Mouse (Mus musculus) lung, postnatal 36 days (tissue): ENCODE measurements at regions not wholly inside any gene's neighbourhood (a gene's known extent, or its start where the extent isn't known, plus 50 kb on each side); places are given as distances from the start of the nearest gene placed in this dataset.
"Not testable (repeated sequence)": the region's sequence is repeated elsewhere in the genome, so short reads cannot be mapped to it uniquely, and the experiment has no call there.

Source experiments
- DNase-seq: peaks from one replicate; pipeline ENCODE4 v3.0.0; 2022; ENCODE audit warnings: mixed read lengths

DNA sequence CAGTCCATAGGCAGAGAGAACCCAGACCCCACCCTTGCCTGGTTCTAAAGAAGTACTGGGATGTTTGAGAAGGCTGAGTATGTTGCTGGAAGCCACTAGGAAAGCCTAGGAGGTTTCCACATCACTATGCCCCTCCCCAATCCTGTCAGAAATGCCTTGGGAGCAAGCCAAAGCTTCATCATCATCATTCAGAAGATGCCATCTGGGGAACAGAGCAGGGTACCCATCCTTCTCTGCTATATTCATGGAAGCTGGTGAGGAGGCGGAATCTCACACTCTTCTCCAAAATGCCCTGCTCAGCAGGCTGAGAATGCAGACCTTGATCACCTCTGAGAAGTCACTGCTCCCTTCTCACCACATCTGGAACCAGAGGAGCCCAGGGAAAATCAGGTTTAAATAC is 200.7 kb downstream of the Plxna1 start:
- no peak for DNase-seq

DNA sequence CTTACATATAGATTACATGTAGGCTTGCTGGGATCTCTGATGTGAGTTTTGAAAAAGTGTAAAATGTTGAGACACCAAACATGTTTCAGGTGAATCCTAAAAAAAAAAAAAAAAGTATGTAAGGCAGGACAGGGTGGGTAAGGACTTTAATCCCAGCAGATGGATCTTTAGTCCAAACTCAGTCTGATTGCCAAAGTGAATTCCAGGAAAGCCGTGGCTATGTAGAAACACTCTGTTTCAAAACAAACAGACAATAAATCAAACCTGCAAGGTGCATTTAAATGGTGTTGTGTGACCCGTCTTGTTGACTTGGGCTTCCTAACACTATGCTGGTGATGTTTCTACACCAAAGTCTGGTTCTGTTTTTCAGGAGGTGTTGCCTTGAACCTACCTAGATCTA is 192.9 kb downstream of the Plxna1 start:
- DNase-seq = no peak

GRCm38 (mm10) chr6:89184920-89185319 is 177.5 kb downstream of the Plxna1 start:
- not testable (repeated sequence) for DNase-seq

- not testable (repeated sequence) for DNase-seq
Observed at GRCm38 (mm10) chr6:89200514-89201284, 161.7 kb downstream of the Plxna1 start.

DNA sequence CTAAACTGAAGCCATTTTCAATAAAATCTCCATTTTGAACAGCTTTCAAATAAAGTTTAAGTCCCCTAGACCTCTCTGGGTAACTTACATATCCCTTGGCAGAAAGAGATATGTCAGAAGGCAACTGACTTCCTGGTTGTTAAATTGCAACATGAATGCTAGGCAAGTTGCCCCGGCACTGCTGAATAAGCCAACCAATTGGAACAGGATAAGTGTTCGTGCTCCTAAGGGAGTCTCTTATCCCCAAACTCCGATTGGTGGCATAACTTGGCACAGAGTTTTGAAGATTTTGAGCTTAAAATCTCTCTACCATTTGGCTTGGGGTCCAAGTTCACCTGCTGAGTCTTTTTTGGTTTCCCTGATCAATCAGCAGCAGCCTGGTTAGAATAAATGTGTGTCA is 147.4 kb downstream of the Plxna1 start:
- no peak for DNase-seq

GRCm38 (mm10) chr6:89235416-89236075 is 126.9 kb downstream of the Plxna1 start:
- DNase-seq = peak; percentile 20

- peak; percentile 50 for DNase-seq
Observed at GRCm38 (mm10) chr6:89236226-89236625, 126.2 kb downstream of the Plxna1 start.

DNA sequence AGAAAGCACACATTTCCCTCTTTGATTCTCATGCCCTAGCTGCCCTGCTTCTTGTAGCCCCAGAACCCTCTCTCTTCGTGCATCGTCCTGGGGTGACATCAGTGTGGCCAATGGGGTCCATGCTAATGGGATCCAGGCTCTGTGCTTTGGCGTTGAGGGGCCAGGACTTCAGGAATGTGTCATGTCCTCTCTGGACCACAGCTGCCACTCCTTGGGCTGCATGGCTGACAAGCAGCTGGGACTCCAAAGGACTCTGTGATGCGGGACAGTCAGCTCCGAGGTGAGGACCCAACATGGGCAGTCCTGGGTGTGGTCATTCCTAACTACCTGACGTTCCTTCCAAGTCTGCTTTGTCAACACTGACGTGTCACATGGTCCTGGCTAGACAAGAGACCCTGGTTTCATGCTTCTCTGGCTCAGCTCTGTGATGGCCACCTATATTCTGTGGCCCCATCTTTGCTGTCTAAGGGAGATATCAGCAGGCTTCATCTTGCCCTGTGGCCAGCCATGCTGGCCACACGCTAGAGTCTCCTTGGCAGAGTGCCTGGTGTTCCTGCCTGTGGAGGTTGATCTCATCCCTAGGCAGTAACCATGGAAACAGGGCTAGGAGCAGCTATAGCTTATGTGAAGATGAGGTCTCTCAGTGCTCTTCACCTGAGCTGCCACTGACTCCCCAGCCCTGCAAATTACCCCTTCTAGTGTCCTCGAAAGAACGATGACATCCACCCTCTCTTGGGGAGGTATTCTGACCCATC is 125.4 kb downstream of the Plxna1 start:
- no peak for DNase-seq

DNA sequence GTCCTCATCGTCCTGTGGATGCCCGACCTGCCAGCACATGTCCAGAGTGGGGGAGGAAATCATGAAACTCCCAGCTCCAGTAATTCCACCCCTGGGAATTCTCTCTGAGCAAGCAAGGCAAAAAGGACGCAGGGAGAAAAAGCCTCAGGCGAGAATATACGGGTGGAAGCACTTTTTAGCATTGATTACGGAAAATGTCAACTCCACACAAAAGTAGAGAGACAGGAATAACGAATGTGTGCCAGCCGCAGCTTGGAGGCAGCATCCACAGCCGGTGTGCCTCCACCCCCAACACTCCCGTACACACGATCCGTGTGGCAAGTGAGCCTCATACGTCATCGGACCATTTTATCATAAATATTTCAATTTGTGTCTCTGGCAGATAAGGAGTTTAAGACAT is 123.5 kb downstream of the Plxna1 start:
- DNase-seq = no peak

- DNase-seq = peak; percentile 43
Observed at GRCm38 (mm10) chr6:89239511-89239910, 122.9 kb downstream of the Plxna1 start.

DNA sequence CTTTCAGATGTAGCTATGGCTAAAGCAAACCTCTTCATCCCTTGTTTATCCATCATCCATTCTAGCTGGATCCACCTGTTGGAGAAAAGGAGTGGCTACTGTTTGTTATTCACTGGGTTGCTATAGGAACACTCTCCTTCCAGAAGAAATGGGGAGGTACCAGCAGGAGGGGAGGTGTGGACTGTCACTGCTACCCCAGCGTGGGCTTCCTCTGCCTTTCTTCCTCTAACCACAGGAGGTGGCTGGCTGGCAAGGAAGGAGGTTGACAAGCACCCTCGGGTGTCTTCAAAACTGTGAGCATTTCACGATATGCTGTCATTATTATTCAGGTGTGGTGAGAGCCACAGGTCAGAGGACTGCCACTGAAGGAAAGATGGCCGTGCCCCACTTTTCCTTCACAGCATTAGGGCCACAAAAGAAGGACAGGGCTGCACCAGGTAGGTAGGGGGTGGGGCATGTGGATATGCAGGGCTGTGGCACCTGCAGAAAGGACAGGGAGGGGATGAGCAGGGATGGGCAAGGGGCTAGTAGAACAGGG is 122.2 kb downstream of the Plxna1 start:
- DNase-seq = no peak

DNA sequence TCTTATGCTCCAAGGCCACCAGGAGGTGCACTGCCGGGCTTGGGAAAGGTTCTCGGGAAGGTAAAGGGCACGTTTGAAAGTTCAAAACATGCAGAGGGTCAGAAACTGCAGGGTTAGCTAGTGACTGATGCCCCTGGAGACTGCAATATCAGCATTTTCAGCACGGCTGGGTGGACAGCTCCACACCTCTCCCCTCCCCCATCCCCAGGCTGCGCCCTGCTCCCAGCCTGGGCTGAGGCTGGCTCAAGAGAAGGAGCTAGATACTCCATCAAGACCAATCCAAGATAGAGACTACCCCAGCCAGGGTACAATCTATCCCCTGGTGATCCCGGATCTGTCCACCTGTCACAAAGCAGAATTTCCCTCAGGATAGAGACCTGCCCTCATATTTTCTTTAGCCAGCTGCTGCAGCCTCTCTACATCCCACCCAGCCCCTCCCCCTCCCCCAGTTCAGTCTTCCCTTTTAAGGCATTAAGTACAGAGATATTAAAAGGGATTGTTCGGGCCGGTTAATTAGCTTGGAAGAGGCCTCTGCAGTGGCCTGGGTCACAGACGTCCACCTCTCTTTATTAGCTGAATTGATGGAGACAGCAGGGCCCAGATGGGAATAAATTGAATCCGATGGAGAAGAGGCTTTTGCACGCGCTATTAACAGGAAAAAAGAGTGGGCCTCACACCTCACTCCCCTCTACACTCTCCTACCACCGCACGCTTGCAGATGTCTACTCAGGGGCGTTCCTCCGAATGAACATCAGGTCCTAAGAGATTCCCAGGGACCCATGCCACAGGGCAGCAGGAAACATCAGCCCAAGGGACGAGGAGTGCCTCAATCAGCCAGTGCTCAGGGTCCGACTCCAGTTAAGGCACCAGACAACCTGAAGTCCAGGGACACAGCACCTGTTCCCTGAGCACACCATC is 119.8 kb downstream of the Plxna1 start:
- DNase-seq = no peak

DNA sequence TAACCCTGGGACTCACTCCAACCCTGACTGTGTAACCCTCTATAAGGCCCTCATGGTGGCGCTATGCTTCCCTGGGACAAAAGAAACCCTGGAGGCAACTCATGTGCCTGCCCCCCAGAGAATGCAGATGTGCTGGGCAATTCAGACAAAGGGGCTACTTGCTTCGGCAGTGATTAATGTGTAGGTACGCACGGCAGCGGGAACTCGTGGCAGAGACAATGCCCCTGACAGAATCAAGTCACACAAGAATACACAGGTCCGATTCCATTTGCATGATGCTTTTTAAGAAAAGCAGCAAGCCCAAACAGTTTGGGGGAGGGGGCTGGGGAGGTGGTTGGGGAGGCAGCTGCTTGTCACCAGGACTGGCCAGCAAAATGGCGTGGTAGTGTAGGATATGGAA is 116.9 kb downstream of the Plxna1 start:
- DNase-seq = no peak

- DNase-seq = no peak
Observed at GRCm38 (mm10) chr6:89246261-89246660, 116.2 kb downstream of the Plxna1 start.

DNA sequence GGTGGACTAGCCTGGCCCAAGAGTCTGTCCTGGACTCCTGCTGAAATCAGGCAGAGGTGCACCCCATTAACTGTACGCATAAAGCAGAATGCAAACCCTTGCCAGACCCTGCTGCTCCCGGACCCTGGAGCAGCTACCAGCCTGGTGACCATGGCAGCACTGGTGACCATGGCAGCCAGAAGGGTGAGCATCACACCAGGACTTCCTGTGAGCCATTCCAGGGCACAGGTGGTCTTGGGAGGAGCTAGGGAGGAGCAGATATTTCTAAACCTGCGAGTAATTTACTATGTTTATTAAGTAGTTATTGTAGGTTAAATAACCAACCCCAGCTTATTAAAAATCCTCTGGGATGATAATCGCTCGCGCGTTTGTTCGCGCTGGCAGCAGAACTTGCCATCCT is 113.8 kb downstream of the Plxna1 start:
- no peak for DNase-seq

GRCm38 (mm10) chr6:89249303-89249702 is 113.1 kb downstream of the Plxna1 start:
- DNase-seq = no peak

DNA sequence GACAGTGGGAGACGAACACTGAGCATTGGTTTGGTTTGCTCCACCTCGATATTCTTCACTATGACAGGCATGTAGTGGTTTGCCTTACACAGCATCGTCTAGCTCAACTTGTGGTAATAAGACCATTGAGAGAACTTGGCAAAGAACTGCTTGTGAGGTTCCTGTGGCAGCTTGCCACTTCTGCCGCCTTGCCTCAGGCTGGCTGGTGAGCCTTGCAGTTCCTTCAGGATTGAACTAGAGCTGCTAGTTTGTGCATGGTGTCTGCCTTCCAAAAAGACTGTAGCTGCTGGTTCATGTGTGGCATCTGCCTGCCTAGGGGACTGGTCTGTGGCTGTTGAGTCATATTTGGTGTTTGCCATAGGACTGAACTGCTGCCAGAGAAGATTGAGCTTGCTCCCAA is 110.8 kb downstream of the Plxna1 start:
- no peak for DNase-seq

DNA sequence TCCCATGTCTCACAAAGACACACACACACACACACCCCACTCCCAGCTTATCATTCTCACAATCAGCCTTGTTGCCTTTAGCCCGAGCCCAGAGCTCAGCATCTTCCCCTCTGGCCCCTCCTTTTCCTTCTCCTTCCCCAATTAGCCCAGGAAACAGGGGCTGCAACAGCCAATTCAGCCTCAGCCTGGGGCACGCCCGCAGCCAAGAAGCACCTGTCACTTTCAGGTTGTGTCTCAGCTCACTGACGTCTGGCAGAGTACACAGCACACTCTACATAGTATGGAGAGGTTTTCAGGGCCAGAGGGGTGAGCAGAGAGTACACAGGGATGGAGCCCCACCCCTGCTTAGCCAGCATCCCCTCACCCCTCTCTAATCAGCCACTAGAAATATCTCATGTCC is 106.4 kb downstream of the Plxna1 start:
- no peak for DNase-seq

- peak; percentile 50 for DNase-seq
Observed at GRCm38 (mm10) chr6:89256630-89257292, 105.7 kb downstream of the Plxna1 start.

GRCm38 (mm10) chr6:89257416-89257815 is 105.0 kb downstream of the Plxna1 start:
- peak; percentile 39 for DNase-seq

DNA sequence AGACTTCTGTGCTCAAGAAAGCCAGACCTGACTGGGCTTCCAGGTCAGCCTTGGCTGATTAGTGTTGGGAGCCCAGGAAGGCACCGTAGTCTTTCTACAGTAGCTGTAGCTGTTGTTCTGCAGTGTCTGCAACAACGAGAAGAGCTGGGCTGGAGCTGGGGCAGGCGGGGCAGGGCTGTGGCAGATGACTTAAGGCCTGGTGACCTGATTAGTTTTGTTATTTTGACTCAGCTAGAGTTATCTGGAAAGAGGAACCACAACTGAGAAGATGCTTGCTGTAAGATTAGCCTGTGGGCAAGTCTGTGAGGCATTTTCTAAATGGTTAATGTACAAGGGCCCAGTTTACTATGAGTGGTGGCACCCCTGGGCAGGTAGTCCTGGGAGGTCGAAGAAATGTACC is 104.3 kb downstream of the Plxna1 start:
- peak; percentile 53 for DNase-seq
